Mouse (Mus musculus) neural tube, embryonic 14.5 days (tissue): Measurements from ENCODE around the gene Slc25a3. TPM values are rescaled to one million over a fixed set of nuclear protein-coding genes. Genes with fewer than 3 reads are reported as not detected.

Experiments
- ATAC-seq: fragments of 200-750 bp; cut with Nextera tagmentation; 2 replicates; pipeline ENCODE4 v1.8.0; 2017; ENCODE audit warnings: low read depth, mild to moderate bottlenecking, moderate TSS enrichment, moderate library complexity
- H3K27ac ChIP-seq: fragments of 300-500 bp; sonication (generic); 2 replicates; pipeline ENCODE4 v1.5.1; 2014; ENCODE audit warnings: low read depth, mild to moderate bottlenecking, control low read depth, low read length, moderate library complexity, mixed read lengths
- H3K27me3 ChIP-seq: fragments of 300-500 bp; sonication (generic); 2 replicates; pipeline ENCODE4 v1.6.1; 2014; ENCODE audit warnings: low read length; ENCODE audit not compliant: control insufficient read depth, insufficient read depth
- H3K36me3 ChIP-seq: fragments of 300-500 bp; sonication (generic); 2 replicates; pipeline ENCODE4 v1.6.1; 2014; ENCODE audit warnings: low read length, mixed read lengths; ENCODE audit not compliant: control insufficient read depth, insufficient read depth
- H3K4me1 ChIP-seq: fragments of 300-500 bp; sonication (generic); 2 replicates; pipeline ENCODE4 v1.6.1; 2014; ENCODE audit warnings: low read length; ENCODE audit not compliant: control insufficient read depth, insufficient read depth
- H3K4me2 ChIP-seq: fragments of 300-500 bp; sonication (generic); 2 replicates; pipeline ENCODE4 v1.6.1; 2014; ENCODE audit warnings: mild to moderate bottlenecking, low read depth, low read length, control low read depth
- H3K4me3 ChIP-seq: fragments of 300-500 bp; sonication (generic); 2 replicates; pipeline ENCODE4 v1.5.1; 2014; ENCODE audit warnings: low read depth, low read length, control low read depth, mixed read lengths
- H3K9ac ChIP-seq: fragments of 300-500 bp; sonication (generic); replicated peaks from 2 replicates; pipeline ENCODE4 v1.6.1; 2014; ENCODE audit warnings: low read depth, mild to moderate bottlenecking, control low read depth, low read length, mixed read lengths
- H3K9me3 ChIP-seq: fragments of 300-500 bp; sonication (generic); 2 replicates; pipeline ENCODE4 v1.6.1; 2016; ENCODE audit warnings: low read length; ENCODE audit not compliant: control insufficient read depth
- WGBS: fragments of 180-500 bp; shearing (Covaris S2); extraction: QIAGEN DNeasy Blood & Tissue Kit; methylation state at CpG from one replicate; pipeline ENCODE4 v1.1.7; 2014; 5-methylcytosine and 5-hydroxymethylcytosine counted together
- polyA plus RNA-seq: library from polyadenylated mRNA; unstranded; fragments of >200 nt; fragmentation: Nextera tagmentation; extraction: Ambion mirVana; gene quantifications from 2 replicates; pipeline ENCODE4 v1.2.1, GENCODE M21; 2014

Gene Slc25a3
- polyA plus RNA-seq, 1 experiment from 2014 or later, result 701 TPM

DNA sequence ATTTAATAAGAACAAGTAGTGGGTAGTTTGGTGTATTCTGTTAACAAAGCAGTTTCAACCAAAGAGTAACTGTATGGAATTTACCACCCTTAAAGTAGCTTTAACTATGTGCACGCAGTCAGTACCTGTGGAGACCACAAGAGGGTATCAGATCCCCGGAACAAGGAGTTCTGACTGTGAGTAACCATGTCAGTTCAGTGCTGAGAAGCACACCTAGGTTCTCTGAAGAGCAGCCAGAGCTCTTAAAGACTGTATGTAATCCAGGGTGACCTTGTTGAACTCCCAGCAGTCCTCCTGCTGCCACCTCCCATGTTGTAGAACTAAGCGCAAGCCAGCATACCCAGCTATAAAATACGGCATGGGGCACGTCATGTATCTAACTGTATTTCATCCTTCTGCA, 43.0 kb upstream of the Slc25a3 start:
- Histone ChIP-seq H3K36me3 (peaks cover 27% of the 10 kb centered on the region), H3K9me3 (no peaks in the 10 kb centered on the region), H3K4me1 (peaks cover 21% of the 10 kb centered on the region), H3K9ac (no peak overlapping the region), H3K27me3 (no peaks in the 10 kb centered on the region), H3K27ac (no peak overlapping the region), H3K4me3 (no peak overlapping the region), H3K4me2 (no peak overlapping the region)
- WGBS, result 61% methylated on average over 5 of the region's 5 CpGs
- ATAC-seq, result no peak

DNA sequence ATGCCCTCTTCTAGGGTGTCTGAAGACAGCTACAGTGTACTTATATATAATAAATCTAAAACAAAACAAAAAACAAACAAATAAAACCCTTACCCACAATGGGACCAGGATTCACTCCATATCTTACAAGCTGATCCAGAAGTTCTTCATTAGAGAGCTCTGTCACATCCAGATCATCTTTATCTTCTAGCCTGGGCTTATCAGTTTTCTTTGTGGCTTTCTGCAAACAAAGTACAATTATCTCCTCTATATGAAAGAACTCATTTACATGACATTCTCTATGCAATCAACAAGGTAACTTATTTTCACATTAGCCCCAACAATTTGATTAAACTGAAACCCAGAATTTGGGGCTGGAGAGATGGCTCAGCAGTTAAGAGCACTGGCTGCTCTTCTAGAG, 42.0 kb upstream of the Slc25a3 start:
- Histone ChIP-seq H3K4me3 (no peak overlapping the region), H3K27me3 (no peaks in the 10 kb centered on the region), H3K27ac (no peak overlapping the region), H3K36me3 (peaks cover 37% of the 10 kb centered on the region), H3K4me1 (peaks cover 21% of the 10 kb centered on the region), H3K9ac (no peak overlapping the region), H3K4me2 (no peak overlapping the region), H3K9me3 (no peaks in the 10 kb centered on the region)
- ATAC-seq, result no peak

DNA sequence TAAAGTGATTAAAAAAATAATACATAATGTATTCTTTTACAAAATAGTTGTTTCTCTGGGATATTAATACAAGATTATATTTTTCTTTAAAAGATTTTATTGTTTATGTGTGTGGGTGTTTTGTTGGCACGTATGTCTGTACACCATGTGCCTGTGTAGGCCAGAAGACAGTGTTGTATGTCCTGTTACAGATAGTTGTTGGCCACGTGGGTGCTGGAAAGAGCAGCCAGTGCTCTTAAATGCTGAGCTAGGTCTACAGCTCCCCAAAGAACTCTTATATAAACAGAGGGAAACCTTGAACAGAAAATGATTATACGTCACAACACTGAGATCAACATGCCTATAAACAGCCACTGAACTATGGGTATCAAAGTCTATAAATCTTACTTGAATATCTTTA, 40.6 kb upstream of the Slc25a3 start:
- 81% methylated on average over 3 of the region's 3 CpGs for WGBS
- H3K27ac ChIP-seq, result no peak overlapping the region
- H3K36me3 ChIP-seq, result peaks cover 44% of the 10 kb centered on the region
- H3K4me2 ChIP-seq, result no peak overlapping the region
- ATAC-seq, result no peak
- peaks cover 19% of the 10 kb centered on the region for H3K4me1 ChIP-seq
- no peak overlapping the region for H3K9ac ChIP-seq
- no peaks in the 10 kb centered on the region for H3K27me3 ChIP-seq
- no peak overlapping the region for H3K4me3 ChIP-seq
- no peaks in the 10 kb centered on the region for H3K9me3 ChIP-seq

DNA sequence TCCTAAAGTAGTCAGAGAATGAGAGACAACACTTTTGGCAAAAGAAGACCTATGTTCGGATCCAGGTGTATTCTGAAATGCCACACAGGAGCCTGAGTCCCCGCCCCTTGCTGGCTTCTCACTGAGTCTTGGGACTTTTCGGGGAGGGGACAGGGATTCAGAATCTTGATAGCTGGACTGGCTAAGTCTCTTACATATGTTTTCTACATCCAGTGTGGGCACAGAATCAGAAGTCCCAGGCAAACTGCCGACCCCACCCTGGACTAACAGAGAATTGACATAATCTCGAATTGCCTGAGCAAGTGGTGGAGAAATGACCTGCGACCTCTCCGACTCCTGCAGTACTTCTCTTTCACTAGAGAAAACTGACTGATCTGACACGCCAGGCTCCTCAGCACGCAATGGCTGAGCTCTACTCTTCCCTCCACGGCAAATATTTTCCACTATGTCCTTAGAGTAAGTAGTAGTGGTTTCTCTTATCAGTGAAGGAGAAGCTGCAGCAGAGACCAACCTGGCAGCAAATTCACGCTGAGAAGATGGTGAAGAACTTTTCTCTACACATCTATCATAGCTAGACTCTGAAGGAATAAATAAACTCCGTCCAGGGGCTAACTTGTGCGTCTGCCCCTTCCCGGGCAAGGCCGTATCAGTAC, 38.8 kb upstream of the Slc25a3 start:
- 94% methylated on average over 15 of the region's 15 CpGs for WGBS

DNA sequence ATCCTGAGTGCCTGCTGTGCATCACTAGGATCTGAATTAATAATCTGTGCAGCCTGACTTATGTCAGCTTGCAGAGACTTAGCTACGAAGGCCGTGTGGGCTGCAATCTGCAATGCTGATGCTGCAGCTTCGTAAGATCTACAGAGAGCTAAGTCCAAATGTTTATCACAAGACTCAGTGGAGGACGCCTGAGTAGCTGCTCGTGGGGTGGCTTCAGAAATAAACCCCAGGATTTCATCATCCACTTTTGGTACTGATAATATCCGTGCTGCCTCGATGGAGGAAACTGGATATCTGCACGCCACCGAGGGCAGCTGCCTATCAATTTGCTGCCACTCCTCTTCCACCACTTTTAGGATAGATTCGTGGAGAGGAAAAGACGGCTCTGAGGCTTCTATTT, 38.2 kb upstream of the Slc25a3 start:
- H3K4me2 ChIP-seq, result no peak overlapping the region
- H3K9ac ChIP-seq, result no peak overlapping the region
- H3K27me3 ChIP-seq, result no peaks in the 10 kb centered on the region
- no peaks in the 10 kb centered on the region for H3K9me3 ChIP-seq
- H3K36me3 ChIP-seq, result peaks cover 56% of the 10 kb centered on the region
- H3K27ac ChIP-seq, result no peak overlapping the region
- peaks cover 5% of the 10 kb centered on the region; the same call in 1 of the 2 replicates for H3K4me1 ChIP-seq
- no peak overlapping the region for H3K4me3 ChIP-seq
- ATAC-seq, result no peak
- WGBS, result 95% methylated on average over 11 of the region's 11 CpGs

More for the DNA sequence above, 38.8 kb upstream of the Slc25a3 start:
- Histone ChIP-seq H3K4me2 (no peak overlapping the region), H3K36me3 (peaks cover 53% of the 10 kb centered on the region), H3K4me3 (no peak overlapping the region), H3K27me3 (no peaks in the 10 kb centered on the region), H3K4me1 (peaks cover 10% of the 10 kb centered on the region), H3K27ac (no peak overlapping the region), H3K9me3 (no peaks in the 10 kb centered on the region), H3K9ac (no peak overlapping the region)
- ATAC-seq, result no peak

DNA sequence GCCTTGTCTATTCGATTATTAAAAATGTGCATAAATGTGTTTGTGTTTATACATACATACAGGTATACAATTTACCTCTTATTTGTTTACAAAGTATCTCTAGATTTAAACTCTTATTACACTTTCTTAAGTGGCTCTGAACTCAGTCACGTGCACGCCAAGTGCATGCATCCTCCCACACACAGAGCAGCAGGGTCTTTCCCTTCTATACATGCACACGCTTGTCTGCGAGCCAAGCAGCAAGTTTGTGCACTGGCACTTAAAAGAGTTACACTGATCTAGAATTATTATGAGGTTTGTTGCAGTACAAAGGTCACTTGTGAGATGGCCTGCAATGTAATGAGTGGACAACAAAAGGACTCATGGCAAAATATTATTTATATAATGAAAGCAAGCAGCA, 37.1 kb upstream of the Slc25a3 start:
- Histone ChIP-seq H3K4me3 (no peak overlapping the region), H3K36me3 (peaks cover 56% of the 10 kb centered on the region)

DNA sequence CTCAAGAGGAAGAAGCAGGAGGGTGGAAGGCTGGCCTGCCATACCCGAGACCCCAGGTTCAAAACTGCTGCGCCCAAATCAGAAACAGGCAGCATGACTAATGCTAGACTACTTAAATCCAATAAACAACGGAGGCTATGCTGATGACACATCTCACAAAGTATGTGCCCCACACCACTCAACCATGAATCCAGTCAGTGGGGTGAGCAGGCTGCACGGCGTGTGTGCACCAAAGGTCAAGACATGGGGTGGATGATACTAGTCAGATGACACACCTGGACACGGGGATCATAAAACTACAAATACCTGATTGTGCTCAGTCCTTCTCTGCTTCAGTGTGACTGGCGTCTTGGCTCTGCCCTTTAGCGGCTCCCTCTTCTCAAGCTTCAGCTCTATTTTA, 34.6 kb upstream of the Slc25a3 start:
- Histone ChIP-seq H3K4me1 (no peaks in the 10 kb centered on the region), H3K36me3 (peaks cover 58% of the 10 kb centered on the region), H3K4me2 (no peak overlapping the region), H3K9me3 (no peaks in the 10 kb centered on the region), H3K9ac (no peak overlapping the region), H3K4me3 (no peak overlapping the region), H3K27ac (no peak overlapping the region), H3K27me3 (no peaks in the 10 kb centered on the region)
- ATAC-seq, result no peak
- WGBS, result 90% methylated on average over 8 of the region's 8 CpGs

More for the DNA sequence above, 37.1 kb upstream of the Slc25a3 start:
- H3K9me3 ChIP-seq, result no peaks in the 10 kb centered on the region
- no peak for ATAC-seq
- 97% methylated on average over 5 of the region's 5 CpGs for WGBS
- no peaks in the 10 kb centered on the region for H3K4me1 ChIP-seq
- H3K9ac ChIP-seq, result no peak overlapping the region
- H3K27ac ChIP-seq, result no peak overlapping the region
- H3K27me3 ChIP-seq, result no peaks in the 10 kb centered on the region
- H3K4me2 ChIP-seq, result no peak overlapping the region

DNA sequence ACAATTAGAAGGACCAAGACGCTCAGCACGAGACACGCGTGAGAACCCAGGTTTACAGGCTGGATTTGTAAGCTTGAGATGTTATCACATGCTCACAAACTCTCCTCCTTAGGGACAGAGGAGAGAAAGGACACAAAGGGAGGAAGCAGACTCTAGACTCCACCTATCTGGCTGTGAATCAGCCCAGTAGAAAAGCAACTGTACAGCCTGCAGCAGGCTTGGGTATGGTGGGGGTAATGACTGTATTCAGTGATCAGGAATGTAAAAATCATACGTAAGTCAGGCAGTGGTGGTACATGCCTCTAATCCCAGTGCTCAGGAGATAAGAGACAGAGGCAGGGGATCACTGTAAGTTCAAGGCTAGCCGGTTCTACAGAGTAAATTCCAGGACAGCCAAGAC, 32.5 kb upstream of the Slc25a3 start:
- Histone ChIP-seq H3K9me3 (no peaks in the 10 kb centered on the region), H3K4me1 (no peaks in the 10 kb centered on the region), H3K36me3 (peaks cover 38% of the 10 kb centered on the region), H3K9ac (no peak overlapping the region), H3K4me2 (no peak overlapping the region), H3K4me3 (no peak overlapping the region), H3K27ac (no peak overlapping the region), H3K27me3 (no peaks in the 10 kb centered on the region)
- WGBS, result 86% methylated on average over 6 of the region's 6 CpGs
- no peak for ATAC-seq

DNA sequence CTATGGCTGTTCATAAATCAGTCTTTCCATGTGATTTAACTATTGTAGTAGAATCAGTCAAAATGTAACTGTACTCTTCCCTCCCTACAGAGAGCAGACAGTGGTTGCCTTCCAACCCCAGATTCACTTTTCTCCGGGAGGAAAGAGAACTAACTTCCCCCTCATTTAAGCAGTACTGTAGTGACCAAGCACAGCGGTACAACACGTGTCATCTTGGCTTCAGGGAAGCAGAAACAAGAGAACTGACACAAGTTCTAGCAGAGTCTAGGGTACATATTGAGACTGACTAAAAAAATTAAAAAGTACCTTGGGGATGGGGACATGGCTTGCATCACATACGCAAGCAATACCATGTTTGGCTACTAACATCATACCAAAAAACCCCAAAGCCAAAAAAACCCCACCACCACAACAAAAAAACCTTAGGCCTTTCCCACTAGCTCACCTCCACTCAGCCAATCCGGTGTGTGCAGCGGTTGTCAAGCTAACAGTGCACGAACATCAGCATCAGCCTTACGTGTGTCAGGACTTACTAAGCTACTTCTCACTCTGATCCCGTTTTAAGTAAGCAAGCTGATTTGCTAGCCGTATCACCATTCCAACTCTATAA, 30.1 kb upstream of the Slc25a3 start:
- no peaks in the 10 kb centered on the region for H3K4me1 ChIP-seq
- no peak overlapping the region for H3K4me2 ChIP-seq
- no peaks in the 10 kb centered on the region for H3K27me3 ChIP-seq
- peaks cover 42% of the 10 kb centered on the region for H3K36me3 ChIP-seq
- no peak overlapping the region for H3K9ac ChIP-seq
- H3K27ac ChIP-seq, result no peak overlapping the region
- 87% methylated on average over 10 of the region's 10 CpGs for WGBS
- ATAC-seq, result no peak
- H3K9me3 ChIP-seq, result no peaks in the 10 kb centered on the region
- H3K4me3 ChIP-seq, result no peak overlapping the region
